Mouse (Mus musculus): ENCODE data around the gene Slc8b1. TPM values are rescaled to one million over a fixed set of nuclear protein-coding genes. Genes with fewer than 3 reads are reported as not detected.

The Slc8b1 gene
- polyA plus RNA-seq, 1 experiment, result 12.1 TPM

GRCm38 (mm10) chr5:120479538-120479937, 31.4 kb upstream of the Slc8b1 start:
- WGBS, result 63% methylated on average over 4 of the region's 4 CpGs

GRCm38 (mm10) chr5:120481205-120481604, 29.8 kb upstream of the Slc8b1 start:
- WGBS, result 79% methylated on average over 9 of the region's 9 CpGs
- Histone ChIP-seq H3K27me3 (ENCODE audit: control insufficient read depth, insufficient read depth, low read length) (no peaks in the 10 kb centered on the region), H3K4me3 (ENCODE audit: low read depth, low read length) (no peak overlapping the region), H3K4me1 (ENCODE audit: control insufficient read depth, insufficient read depth, insufficient read length, low read length) (no peaks in the 10 kb centered on the region), H3K36me3 (ENCODE audit: control insufficient read depth, insufficient read depth, low read length) (peaks cover 3% of the 10 kb centered on the region; the same call in 1 of the 2 replicates), H3K27ac (ENCODE audit: insufficient read depth, low read depth, low read length) (no peak overlapping the region)
- TF ChIP-seq CTCF (IDR thresholded peaks at IDR 0.05; ENCODE audit: extremely low read depth, insufficient read length, insufficient replicate concordance, low read depth, low read length) (no peak), POLR2A (IDR thresholded peaks at IDR 0.05; ENCODE audit: low read depth, low read length) (no peak)

More at GRCm38 (mm10) chr5:120479538-120479937, 31.4 kb upstream of the Slc8b1 start:
- Histone ChIP-seq H3K4me3 (ENCODE audit: low read depth, low read length) (no peak overlapping the region), H3K4me1 (ENCODE audit: control insufficient read depth, insufficient read depth, insufficient read length, low read length) (no peaks in the 10 kb centered on the region), H3K27ac (ENCODE audit: insufficient read depth, low read depth, low read length) (no peak overlapping the region), H3K27me3 (ENCODE audit: control insufficient read depth, insufficient read depth, low read length) (no peaks in the 10 kb centered on the region), H3K36me3 (ENCODE audit: control insufficient read depth, insufficient read depth, low read length) (no peaks in the 10 kb centered on the region)
- no peak for TF ChIP-seq CTCF (IDR thresholded peaks at IDR 0.05; ENCODE audit: extremely low read depth, insufficient read length, insufficient replicate concordance, low read depth, low read length)
- TF ChIP-seq POLR2A (IDR thresholded peaks at IDR 0.05; ENCODE audit: low read depth, low read length), result no peak

GRCm38 (mm10) chr5:120483399-120483798, 27.6 kb upstream of the Slc8b1 start:
- Histone ChIP-seq H3K4me3 (ENCODE audit: low read depth, low read length) (no peak overlapping the region), H3K36me3 (ENCODE audit: control insufficient read depth, insufficient read depth, low read length) (peaks cover 6% of the 10 kb centered on the region; the same call in 1 of the 2 replicates), H3K4me1 (ENCODE audit: control insufficient read depth, insufficient read depth, insufficient read length, low read length) (peaks cover 6% of the 10 kb centered on the region; the same call in 1 of the 2 replicates), H3K27ac (ENCODE audit: insufficient read depth, low read depth, low read length) (no peak overlapping the region), H3K27me3 (ENCODE audit: control insufficient read depth, insufficient read depth, low read length) (no peaks in the 10 kb centered on the region)
- 79% methylated on average over 19 of the region's 19 CpGs for WGBS
- TF ChIP-seq POLR2A (IDR thresholded peaks at IDR 0.05; ENCODE audit: low read depth, low read length), result no peak

GRCm38 (mm10) chr5:120487844-120488243, 23.1 kb upstream of the Slc8b1 start:
- Histone ChIP-seq H3K4me1 (ENCODE audit: control insufficient read depth, insufficient read depth, insufficient read length, low read length) (peaks cover 6% of the 10 kb centered on the region; the same call in 1 of the 2 replicates), H3K27me3 (ENCODE audit: control insufficient read depth, insufficient read depth, low read length) (no peaks in the 10 kb centered on the region), H3K27ac (ENCODE audit: insufficient read depth, low read depth, low read length) (no peak overlapping the region), H3K4me3 (ENCODE audit: low read depth, low read length) (no peak overlapping the region), H3K36me3 (ENCODE audit: control insufficient read depth, insufficient read depth, low read length) (peaks cover 6% of the 10 kb centered on the region; the same call in 1 of the 2 replicates)
- WGBS, result 47% methylated on average over 8 of the region's 8 CpGs
- TF ChIP-seq POLR2A (IDR thresholded peaks at IDR 0.05; ENCODE audit: low read depth, low read length) (no peak), CTCF (IDR thresholded peaks at IDR 0.05; ENCODE audit: extremely low read depth, insufficient read length, insufficient replicate concordance, low read depth, low read length) (no peak)

GRCm38 (mm10) chr5:120490679-120491192, 20.2 kb upstream of the Slc8b1 start:
- Histone ChIP-seq H3K27ac (ENCODE audit: insufficient read depth, low read depth, low read length) (no peak overlapping the region), H3K36me3 (ENCODE audit: control insufficient read depth, insufficient read depth, low read length) (peaks cover 6% of the 10 kb centered on the region; the same call in 1 of the 2 replicates), H3K4me1 (ENCODE audit: control insufficient read depth, insufficient read depth, insufficient read length, low read length) (peaks cover 6% of the 10 kb centered on the region; the same call in 1 of the 2 replicates), H3K4me3 (ENCODE audit: low read depth, low read length) (no peak overlapping the region), H3K27me3 (ENCODE audit: control insufficient read depth, insufficient read depth, low read length) (no peaks in the 10 kb centered on the region)
- WGBS, result 69% methylated on average over 8 of the region's 8 CpGs
- TF ChIP-seq POLR2A (IDR thresholded peaks at IDR 0.05; ENCODE audit: low read depth, low read length) (no peak), CTCF (IDR thresholded peaks at IDR 0.05; ENCODE audit: extremely low read depth, insufficient read length, insufficient replicate concordance, low read depth, low read length) (no peak)

- no peaks in the 10 kb centered on the region for H3K27me3 ChIP-seq (ENCODE audit: control insufficient read depth, insufficient read depth, low read length)
- no peaks in the 10 kb centered on the region; the same call in 1 of the 2 replicates for H3K36me3 ChIP-seq (ENCODE audit: control insufficient read depth, insufficient read depth, low read length)
- H3K27ac ChIP-seq (ENCODE audit: insufficient read depth, low read depth, low read length), result no peak overlapping the region
- H3K4me1 ChIP-seq (ENCODE audit: control insufficient read depth, insufficient read depth, insufficient read length, low read length), result peaks cover 3% of the 10 kb centered on the region; the same call in 1 of the 2 replicates
- H3K4me3 ChIP-seq (ENCODE audit: low read depth, low read length), result no peak overlapping the region
- TF ChIP-seq POLR2A (IDR thresholded peaks at IDR 0.05; ENCODE audit: low read depth, low read length) (no peak), CTCF (IDR thresholded peaks at IDR 0.05; ENCODE audit: extremely low read depth, insufficient read length, insufficient replicate concordance, low read depth, low read length) (no peak)
- 79% methylated on average over 11 of the region's 11 CpGs for WGBS
Observed at GRCm38 (mm10) chr5:120492437-120492836, 18.5 kb upstream of the Slc8b1 start.

GRCm38 (mm10) chr5:120493440-120493839, 17.5 kb upstream of the Slc8b1 start:
- Histone ChIP-seq H3K27ac (ENCODE audit: insufficient read depth, low read depth, low read length) (no peak overlapping the region), H3K4me1 (ENCODE audit: control insufficient read depth, insufficient read depth, insufficient read length, low read length) (no peaks in the 10 kb centered on the region), H3K27me3 (ENCODE audit: control insufficient read depth, insufficient read depth, low read length) (no peaks in the 10 kb centered on the region), H3K4me3 (ENCODE audit: low read depth, low read length) (no peak overlapping the region), H3K36me3 (ENCODE audit: control insufficient read depth, insufficient read depth, low read length) (no peaks in the 10 kb centered on the region; the same call in 1 of the 2 replicates)
- no peak for TF ChIP-seq CTCF (IDR thresholded peaks at IDR 0.05; ENCODE audit: extremely low read depth, insufficient read length, insufficient replicate concordance, low read depth, low read length)
- no peak for TF ChIP-seq POLR2A (IDR thresholded peaks at IDR 0.05; ENCODE audit: low read depth, low read length)
- WGBS, result 95% methylated on average over 6 of the region's 6 CpGs
